Mouse (Mus musculus): ENCODE data around the gene Gm45711.

GRCm38 (mm10) chr8:104346706-104347105, 36.8 kb upstream of the Gm45711 start:
- TF ChIP-seq POLR2A (IDR thresholded peaks at IDR 0.05; ENCODE audit: borderline replicate concordance, low read depth, low read length) (no peak), CTCF (IDR thresholded peaks at IDR 0.05; ENCODE audit: low read depth, low read length) (no peak)

Measured in bone marrow macrophage, adult 2 months (primary cell).